Mouse (Mus musculus) ES-Bruce4 (cell line): ENCODE measurements around the gene 6030452D12Rik.

Source experiments
- CTCF ChIP-seq: IDR thresholded peaks from one replicate; pipeline ENCODE4 v1.8.1; 2011; ENCODE audit warnings: low read depth, low read length
- POLR2A ChIP-seq: IDR thresholded peaks from one replicate; pipeline ENCODE4 v1.8.1; 2011; ENCODE audit warnings: low read length; ENCODE audit not compliant: insufficient read depth

DNA sequence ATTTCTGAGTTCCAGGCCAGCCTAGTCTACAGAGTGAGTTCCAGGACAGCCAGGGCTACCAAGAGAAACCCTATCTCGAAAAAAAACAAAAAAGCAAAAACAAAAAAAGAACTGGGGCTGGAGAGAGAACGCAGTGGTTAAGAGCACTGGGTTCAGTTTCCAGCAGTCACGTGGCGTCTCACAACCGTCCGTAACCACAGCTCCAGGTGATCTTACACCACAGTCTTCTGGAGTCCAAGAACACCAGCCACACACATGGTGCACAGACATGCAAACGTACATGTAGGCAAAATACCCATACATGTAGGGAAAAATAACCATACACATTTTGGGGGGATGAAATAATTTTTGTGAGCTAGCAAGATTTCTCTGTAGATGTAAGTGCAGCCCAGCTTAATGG is 46.4 kb downstream of the 6030452D12Rik start:
- no peak for TF ChIP-seq CTCF
- no peak for TF ChIP-seq POLR2A
